Mouse (Mus musculus): Measurements from ENCODE around the gene Aldh3a2.

DNA sequence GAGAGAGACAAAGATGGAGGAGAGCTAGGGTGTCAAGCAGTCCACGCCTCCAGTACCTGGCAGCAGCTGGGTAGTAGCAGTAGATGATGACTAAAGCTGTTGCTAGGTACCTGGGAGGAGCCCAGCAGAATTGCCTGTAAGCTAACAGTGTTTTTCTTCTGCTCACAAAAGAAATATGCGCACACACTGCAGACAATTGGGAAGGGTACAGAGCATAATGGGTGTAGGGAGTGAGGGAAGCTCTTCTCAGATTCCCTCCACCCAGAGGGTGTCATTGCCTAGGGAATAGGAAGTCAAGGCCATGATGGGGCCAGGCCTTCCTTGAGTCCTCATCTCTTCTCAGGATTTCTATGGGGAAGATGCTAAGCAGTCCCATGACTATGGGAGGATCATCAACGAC is 51.3 kb downstream of the Aldh3a2 start:
- TF ChIP-seq CTCF (IDR thresholded peaks at IDR 0.05; ENCODE audit: low read depth) (no peak), EP300 (IDR thresholded peaks at IDR 0.05; ENCODE audit: low read depth) (no peak)

Measured in liver, embryonic 14.5 days (tissue).